Mouse (Mus musculus): ENCODE results near the gene Tm7sf3. TPM values are rescaled to one million over a fixed set of nuclear protein-coding genes. Genes with fewer than 3 reads are reported as not detected.

Tm7sf3 gene
- polyA plus RNA-seq, 1 experiment: 14.4 TPM

DNA sequence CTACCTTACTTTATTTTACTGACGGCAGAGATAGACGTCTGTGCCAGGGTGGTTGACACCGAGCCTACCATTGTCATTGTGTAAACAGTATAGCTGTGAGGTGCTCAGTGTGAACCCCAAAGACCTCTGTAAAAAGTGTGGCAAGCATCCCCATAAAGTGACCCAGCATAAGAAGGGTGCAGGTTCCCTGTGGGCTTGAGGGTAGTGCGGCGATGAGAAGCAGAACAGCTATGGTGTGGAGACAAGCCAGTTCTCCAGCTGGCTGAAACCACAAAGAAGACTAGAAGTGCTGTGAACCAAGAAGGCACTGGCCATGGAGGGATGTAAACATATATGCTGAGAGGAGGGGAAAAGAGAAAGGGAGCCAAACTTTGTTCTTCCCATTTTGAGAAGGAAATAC is 19.0 kb upstream of the Tm7sf3 start:
- Histone ChIP-seq H3K4me3 (ENCODE audit: low read depth, low read length) (no peak overlapping the region), H3K4me1 (ENCODE audit: control insufficient read depth, insufficient read depth, insufficient read length, low read length) (peaks cover 12% of the 10 kb centered on the region), H3K27me3 (ENCODE audit: control insufficient read depth, insufficient read depth, low read length) (no peaks in the 10 kb centered on the region), H3K27ac (ENCODE audit: insufficient read depth, low read depth, low read length) (no peak overlapping the region), H3K36me3 (ENCODE audit: control insufficient read depth, insufficient read depth, low read length) (no peaks in the 10 kb centered on the region)
- TF ChIP-seq CTCF (IDR thresholded peaks at IDR 0.05; ENCODE audit: extremely low read depth, insufficient read length, insufficient replicate concordance, low read depth, low read length) (no peak), POLR2A (IDR thresholded peaks at IDR 0.05; ENCODE audit: low read depth, low read length) (no peak)
- WGBS: 72% methylated on average over 5 of the region's 5 CpGs

DNA sequence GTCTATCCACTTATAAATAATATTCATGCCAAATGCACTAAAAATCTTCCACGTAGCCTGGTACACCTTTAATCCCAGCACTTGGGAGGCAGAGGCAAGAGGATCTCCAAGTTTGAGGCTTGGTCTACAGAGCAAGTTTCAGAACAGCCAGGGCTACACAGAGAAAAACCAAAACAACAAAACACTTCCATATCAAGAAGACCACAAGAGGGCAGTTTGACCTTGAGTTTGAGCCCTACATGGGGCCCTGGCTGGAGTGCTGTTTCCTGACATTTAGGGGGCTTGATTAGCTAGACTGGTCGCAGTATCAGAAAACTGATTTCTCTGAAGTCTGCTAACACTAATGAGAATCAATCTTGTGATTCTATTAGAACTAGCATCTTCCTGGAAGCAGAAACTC is 18.0 kb upstream of the Tm7sf3 start:
- Histone ChIP-seq H3K4me3 (ENCODE audit: low read depth, low read length) (no peak overlapping the region), H3K27ac (ENCODE audit: insufficient read depth, low read depth, low read length) (no peak overlapping the region), H3K4me1 (ENCODE audit: control insufficient read depth, insufficient read depth, insufficient read length, low read length) (peaks cover 12% of the 10 kb centered on the region), H3K27me3 (ENCODE audit: control insufficient read depth, insufficient read depth, low read length) (no peaks in the 10 kb centered on the region), H3K36me3 (ENCODE audit: control insufficient read depth, insufficient read depth, low read length) (no peaks in the 10 kb centered on the region)
- TF ChIP-seq CTCF (IDR thresholded peaks at IDR 0.05; ENCODE audit: extremely low read depth, insufficient read length, insufficient replicate concordance, low read depth, low read length) (peak; percentile 21; the same call in 1 of the 2 replicates), POLR2A (IDR thresholded peaks at IDR 0.05; ENCODE audit: low read depth, low read length) (no peak)
- 63% methylated on average over 2 of the region's 2 CpGs for WGBS

DNA sequence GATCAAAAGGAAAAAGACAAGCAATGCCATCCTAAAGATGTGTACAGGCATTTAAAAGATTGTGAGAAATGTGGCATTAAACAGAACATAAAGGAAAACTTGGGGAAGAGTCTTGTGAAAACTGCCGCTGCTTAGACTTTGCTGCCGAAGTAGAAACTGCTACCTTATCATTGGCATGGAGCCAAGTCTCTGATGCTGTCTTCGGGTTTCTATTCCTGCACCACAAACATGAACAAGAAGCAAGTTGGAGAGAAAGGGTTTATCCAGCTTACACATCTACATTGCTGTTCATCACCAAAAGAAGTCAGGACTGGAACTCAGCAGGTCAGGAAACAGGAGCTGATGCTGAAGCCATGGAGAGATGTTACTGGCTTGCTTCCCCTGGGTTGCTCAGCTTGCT is 10.6 kb upstream of the Tm7sf3 start:
- no peaks in the 10 kb centered on the region for H3K4me1 ChIP-seq (ENCODE audit: control insufficient read depth, insufficient read depth, insufficient read length, low read length)
- H3K27ac ChIP-seq (ENCODE audit: insufficient read depth, low read depth, low read length): no peak overlapping the region
- no peaks in the 10 kb centered on the region for H3K27me3 ChIP-seq (ENCODE audit: control insufficient read depth, insufficient read depth, low read length)
- peaks cover 10% of the 10 kb centered on the region for H3K36me3 ChIP-seq (ENCODE audit: control insufficient read depth, insufficient read depth, low read length)
- TF ChIP-seq POLR2A (IDR thresholded peaks at IDR 0.05; ENCODE audit: low read depth, low read length): no peak
- no peak for TF ChIP-seq CTCF (IDR thresholded peaks at IDR 0.05; ENCODE audit: extremely low read depth, insufficient read length, insufficient replicate concordance, low read depth, low read length)
- no peak overlapping the region for H3K4me3 ChIP-seq (ENCODE audit: low read depth, low read length)
- WGBS: 28% methylated on average over 3 of the region's 3 CpGs

DNA sequence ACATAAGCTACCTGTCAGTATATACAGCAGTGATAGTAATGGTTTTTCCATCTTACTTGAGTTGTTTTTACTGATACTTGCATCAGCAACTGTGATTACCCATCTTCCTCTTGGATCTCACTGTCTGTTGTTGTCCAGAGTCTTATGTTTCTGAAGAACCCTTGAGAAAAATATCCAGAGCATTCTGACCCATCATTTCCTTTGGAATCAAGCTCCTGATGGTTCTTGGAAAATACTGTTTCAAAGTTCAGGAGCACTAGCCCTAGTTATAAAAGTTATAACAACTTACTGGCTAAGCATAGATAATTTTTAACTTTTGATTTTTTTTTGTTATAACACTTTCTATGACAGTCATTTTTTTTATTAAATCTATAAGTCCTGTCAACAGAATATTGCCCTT is 8.8 kb upstream of the Tm7sf3 start:
- Histone ChIP-seq H3K4me1 (ENCODE audit: control insufficient read depth, insufficient read depth, insufficient read length, low read length) (no peaks in the 10 kb centered on the region), H3K27me3 (ENCODE audit: control insufficient read depth, insufficient read depth, low read length) (no peaks in the 10 kb centered on the region), H3K4me3 (ENCODE audit: low read depth, low read length) (no peak overlapping the region), H3K27ac (ENCODE audit: insufficient read depth, low read depth, low read length) (no peak overlapping the region), H3K36me3 (ENCODE audit: control insufficient read depth, insufficient read depth, low read length) (peaks cover 10% of the 10 kb centered on the region)
- TF ChIP-seq CTCF (IDR thresholded peaks at IDR 0.05; ENCODE audit: extremely low read depth, insufficient read length, insufficient replicate concordance, low read depth, low read length) (no peak), POLR2A (IDR thresholded peaks at IDR 0.05; ENCODE audit: low read depth, low read length) (no peak)

DNA sequence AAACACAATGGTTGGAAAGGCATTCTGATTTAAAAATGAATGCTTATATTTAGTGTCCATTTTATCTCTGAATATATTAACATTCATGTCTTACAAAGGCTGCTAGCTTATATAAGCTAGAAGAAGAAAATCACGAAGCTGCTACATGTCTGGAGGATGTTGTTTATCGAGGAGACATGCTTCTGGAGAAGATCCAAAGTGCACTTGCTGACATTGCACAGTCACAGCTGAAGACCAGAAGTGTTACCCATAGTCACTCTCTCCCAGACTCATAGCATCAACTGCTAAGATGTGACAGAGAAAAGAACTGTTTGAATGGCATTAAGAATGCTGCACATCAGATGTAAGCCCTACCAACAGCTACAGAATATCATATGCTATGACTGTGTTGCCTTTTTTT is 7.4 kb upstream of the Tm7sf3 start:
- Histone ChIP-seq H3K36me3 (ENCODE audit: control insufficient read depth, insufficient read depth, low read length) (peaks cover 10% of the 10 kb centered on the region), H3K4me1 (ENCODE audit: control insufficient read depth, insufficient read depth, insufficient read length, low read length) (no peaks in the 10 kb centered on the region), H3K27ac (ENCODE audit: insufficient read depth, low read depth, low read length) (no peak overlapping the region), H3K4me3 (ENCODE audit: low read depth, low read length) (no peak overlapping the region), H3K27me3 (ENCODE audit: control insufficient read depth, insufficient read depth, low read length) (no peaks in the 10 kb centered on the region)
- 53% methylated on average over 2 of the region's 2 CpGs for WGBS
- TF ChIP-seq CTCF (IDR thresholded peaks at IDR 0.05; ENCODE audit: extremely low read depth, insufficient read length, insufficient replicate concordance, low read depth, low read length): no peak
- TF ChIP-seq POLR2A (IDR thresholded peaks at IDR 0.05; ENCODE audit: low read depth, low read length): no peak

DNA sequence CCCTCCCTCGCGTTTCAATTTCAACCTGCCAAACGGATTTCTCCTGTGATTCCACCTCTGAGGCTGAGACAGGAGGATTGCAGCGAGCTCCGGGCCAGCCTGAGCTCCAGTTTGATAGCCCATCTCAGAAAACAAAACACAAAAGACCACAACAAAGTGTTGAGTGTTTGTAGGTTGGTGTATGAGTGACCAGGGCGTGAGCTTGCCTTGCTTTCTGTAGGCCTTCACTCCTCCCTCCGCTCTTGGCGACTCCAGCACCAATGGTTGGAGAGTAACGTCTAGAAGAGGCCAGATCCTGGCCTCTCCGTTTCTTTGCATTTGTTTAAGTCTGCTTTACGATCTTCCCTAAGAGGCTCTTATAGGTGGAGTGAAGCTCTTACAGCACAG is 553 bp upstream of the Tm7sf3 start:
- H3K27me3 ChIP-seq (ENCODE audit: control insufficient read depth, insufficient read depth, low read length): no peaks in the 10 kb centered on the region
- peak overlapping the region; percentile 80 for H3K4me3 ChIP-seq (ENCODE audit: low read depth, low read length)
- no peaks in the 10 kb centered on the region for H3K36me3 ChIP-seq (ENCODE audit: control insufficient read depth, insufficient read depth, low read length)
- no peak for TF ChIP-seq CTCF (IDR thresholded peaks at IDR 0.05; ENCODE audit: extremely low read depth, insufficient read length, insufficient replicate concordance, low read depth, low read length)
- TF ChIP-seq POLR2A (IDR thresholded peaks at IDR 0.05; ENCODE audit: low read depth, low read length): no peak
- H3K4me1 ChIP-seq (ENCODE audit: control insufficient read depth, insufficient read depth, insufficient read length, low read length): peaks cover 8% of the 10 kb centered on the region; the same call in 1 of the 2 replicates
- 11% methylated on average over 11 of the region's 11 CpGs for WGBS
- peak overlapping the region; percentile 15; the same call in 1 of the 2 replicates for H3K27ac ChIP-seq (ENCODE audit: insufficient read depth, low read depth, low read length)

DNA sequence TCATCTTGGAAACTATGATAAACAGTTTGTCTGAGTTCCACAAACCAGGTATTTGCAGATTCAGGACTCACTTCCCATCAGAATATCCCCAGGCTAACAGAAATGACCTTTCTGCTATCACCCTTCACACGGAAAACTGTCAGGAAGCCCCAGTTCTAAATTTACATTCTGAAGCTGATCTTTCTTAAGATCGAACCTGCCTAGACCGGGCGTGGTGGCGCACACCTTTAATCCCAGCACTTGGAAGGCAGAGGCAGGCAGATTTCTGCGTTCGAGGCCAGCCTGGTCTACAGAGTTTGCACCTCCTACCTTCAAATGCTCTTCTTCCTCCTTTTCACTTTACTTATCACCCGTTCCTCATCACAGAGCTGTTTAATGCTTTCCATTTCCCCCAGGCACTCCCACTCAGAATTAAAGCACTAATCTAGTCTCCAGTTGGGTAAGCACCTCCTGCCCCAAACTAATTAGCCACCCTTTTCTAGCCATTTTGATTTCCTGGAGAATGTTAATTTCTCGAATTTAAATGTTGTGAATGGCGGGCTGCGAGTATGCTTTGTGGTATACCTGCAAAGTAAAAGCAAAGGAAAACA is 908 bp downstream of the Tm7sf3 start:
- TF ChIP-seq POLR2A (IDR thresholded peaks at IDR 0.05; ENCODE audit: low read depth, low read length) (no peak), CTCF (IDR thresholded peaks at IDR 0.05; ENCODE audit: extremely low read depth, insufficient read length, insufficient replicate concordance, low read depth, low read length) (no peak)
- Histone ChIP-seq H3K4me3 (ENCODE audit: low read depth, low read length) (peak overlapping the region; percentile 80; the same call in 1 of the 2 replicates), H3K36me3 (ENCODE audit: control insufficient read depth, insufficient read depth, low read length) (no peaks in the 10 kb centered on the region), H3K4me1 (ENCODE audit: control insufficient read depth, insufficient read depth, insufficient read length, low read length) (peaks cover 8% of the 10 kb centered on the region; the same call in 1 of the 2 replicates), H3K27me3 (ENCODE audit: control insufficient read depth, insufficient read depth, low read length) (no peaks in the 10 kb centered on the region), H3K27ac (ENCODE audit: insufficient read depth, low read depth, low read length) (peak overlapping the region; percentile 34)
- 52% methylated on average over 11 of the region's 11 CpGs for WGBS

All from small intestine, adult 2 months (tissue).